Mouse (Mus musculus) CH12.LX (cell line): ENCODE measurements at regions not wholly inside any gene's neighbourhood (a gene's known extent, or its start where the extent isn't known, plus 50 kb on each side); places are given as distances from the start of the nearest gene placed in this dataset.

Source experiments
- DNase-seq: peaks from one replicate; pipeline ENCODE4 v3.0.0-alpha.2; 2013; ENCODE audit errors: extremely low read depth
- H3K27ac ChIP-seq: 2 replicates; pipeline ENCODE4 v1.5.1; 2012; ENCODE audit warnings: low read depth, mild to moderate bottlenecking, control low read depth, moderate library complexity; ENCODE audit not compliant: insufficient read depth
- H3K27me3 ChIP-seq: replicated peaks from 2 replicates; pipeline ENCODE3; 2012; ENCODE audit warnings: inconsistent platforms
- H3K36me3 ChIP-seq, 2 experiments: replicated peaks in 1 of 2; 2 replicates each; pipeline versions ENCODE3 to v1.6.1; 2012; ENCODE audit warnings: inconsistent platforms in 1 of 2, low read length in 1 of 2, mild to moderate bottlenecking in 1 of 2, mixed read lengths in 1 of 2, moderate library complexity in 1 of 2; ENCODE audit not compliant: control insufficient read depth in 1 of 2, insufficient read depth in 1 of 2
- H3K4me1 ChIP-seq, 2 experiments: 2 replicates each; pipeline ENCODE4 v1.6.1; 2012; ENCODE audit warnings: inconsistent platforms in 1 of 2, moderate library complexity in 1 of 2; ENCODE audit not compliant: insufficient read depth in 2 of 2, control insufficient read depth in 1 of 2
- H3K4me2 ChIP-seq: 2 replicates; pipeline ENCODE4 v1.6.1; 2012; ENCODE audit warnings: low read depth, mild to moderate bottlenecking, control low read depth; ENCODE audit not compliant: poor library complexity, insufficient read depth, severe bottlenecking
- H3K4me3 ChIP-seq, 3 experiments: fragments of 150-350 bp in 1 of 3; sonication (generic) in 1 of 3; replicated peaks in 1 of 3; 2 replicates each; pipeline versions ENCODE3 to v1.5.1; 2011 to 2012; ENCODE audit warnings: low read depth in 2 of 3, low read length in 2 of 3, mild to moderate bottlenecking in 2 of 3, moderate library complexity in 2 of 3, control low read depth in 1 of 3, improper control_type of control experiment in 1 of 3, inconsistent platforms in 1 of 3, mixed read lengths in 1 of 3; ENCODE audit not compliant: poor library complexity in 1 of 3
- H3K79me2 ChIP-seq: replicated peaks from 2 replicates; pipeline ENCODE4 v1.6.1; 2012; ENCODE audit warnings: mild to moderate bottlenecking, moderate library complexity; ENCODE audit not compliant: control insufficient read depth, poor library complexity, insufficient read depth, severe bottlenecking; ENCODE audit errors: extremely low read depth
- H3K9ac ChIP-seq: 2 replicates; pipeline ENCODE4 v1.6.1; 2012; ENCODE audit warnings: low read depth, mild to moderate bottlenecking, control low read depth, moderate library complexity; ENCODE audit not compliant: insufficient read depth
- H3K9me3 ChIP-seq: replicated peaks from 2 replicates; pipeline ENCODE3; 2012; ENCODE audit warnings: low read length, inconsistent platforms, mixed read lengths
- CHD1 ChIP-seq: IDR thresholded peaks from 2 replicates; pipeline ENCODE4 v1.6.1; 2012; ENCODE audit warnings: low read depth, low read length, improper control_type of control experiment, inconsistent platforms
- CHD2 ChIP-seq: IDR thresholded peaks from 2 replicates; pipeline ENCODE4 v1.6.1; 2011; ENCODE audit warnings: low read length, improper control_type of control experiment
- CTCF ChIP-seq, 2 experiments: IDR thresholded peaks in 1 of 2; conservative IDR thresholded peaks in 1 of 2; 2 replicates each; pipeline ENCODE4 v1.5.1; 2011 to 2012; ENCODE audit warnings: low read depth in 2 of 2, low read length in 2 of 2, improper control_type of control experiment in 1 of 2, inconsistent platforms in 1 of 2, mild to moderate bottlenecking in 1 of 2, moderate library complexity in 1 of 2
- E2F4 ChIP-seq: IDR thresholded peaks from 2 replicates; pipeline ENCODE4 v1.6.1; 2011; ENCODE audit warnings: low read depth, low read length, improper control_type of control experiment; ENCODE audit not compliant: insufficient replicate concordance
- ELF1 ChIP-seq: IDR thresholded peaks from 2 replicates; pipeline ENCODE4 v1.6.1; 2014; ENCODE audit warnings: low read depth, mild to moderate bottlenecking, inconsistent platforms, low read length, improper control_type of control experiment
- EP300 ChIP-seq: IDR thresholded peaks from 2 replicates; pipeline ENCODE4 v1.6.1; 2011; ENCODE audit warnings: low read length, improper control_type of control experiment
- ETS1 ChIP-seq: conservative IDR thresholded peaks from 2 replicates; pipeline ENCODE4 v1.6.1; 2012; ENCODE audit warnings: low read depth, mild to moderate bottlenecking, inconsistent platforms, low read length, improper control_type of control experiment, moderate library complexity
- GABPA ChIP-seq: IDR thresholded peaks from 2 replicates; pipeline ENCODE4 v1.6.1; 2012; ENCODE audit warnings: low read depth, low read length, improper control_type of control experiment, inconsistent platforms; ENCODE audit not compliant: insufficient replicate concordance
- HCFC1 ChIP-seq: IDR thresholded peaks from 2 replicates; pipeline ENCODE4 v1.6.1; 2012; ENCODE audit warnings: low read depth, mild to moderate bottlenecking, inconsistent platforms, low read length, improper control_type of control experiment
- IRF4 ChIP-seq: IDR thresholded peaks from 2 replicates; pipeline ENCODE4 v1.6.1; 2014; ENCODE audit warnings: low read depth, mild to moderate bottlenecking, inconsistent platforms, low read length, improper control_type of control experiment
- JUN ChIP-seq: IDR thresholded peaks from 2 replicates; pipeline ENCODE4 v1.6.1; 2011; ENCODE audit warnings: low read depth, mild to moderate bottlenecking, low read length, improper control_type of control experiment, moderate library complexity; ENCODE audit not compliant: insufficient read depth
- KAT2A ChIP-seq: IDR thresholded peaks from 2 replicates; pipeline ENCODE4 v1.6.1; 2012; ENCODE audit warnings: low read length, improper control_type of control experiment, inconsistent platforms; ENCODE audit not compliant: insufficient replicate concordance
- MAFK ChIP-seq: IDR thresholded peaks from 2 replicates; pipeline ENCODE4 v1.6.1; 2011; ENCODE audit warnings: low read length, improper control_type of control experiment; ENCODE audit not compliant: insufficient replicate concordance
- MAZ ChIP-seq: IDR thresholded peaks from 2 replicates; pipeline ENCODE4 v1.6.1; 2012; ENCODE audit warnings: low read depth, mild to moderate bottlenecking, inconsistent platforms, low read length, improper control_type of control experiment, moderate library complexity
- MEF2A ChIP-seq: IDR thresholded peaks from 2 replicates; pipeline ENCODE4 v1.6.1; 2014; ENCODE audit warnings: low read depth, mild to moderate bottlenecking, inconsistent platforms, low read length, improper control_type of control experiment, borderline replicate concordance
- MXI1 ChIP-seq: IDR thresholded peaks from 2 replicates; pipeline ENCODE4 v1.6.1; 2011; ENCODE audit warnings: mild to moderate bottlenecking, low read depth, low read length, improper control_type of control experiment
- MYC ChIP-seq: IDR thresholded peaks from 2 replicates; pipeline ENCODE4 v1.6.1; 2011; ENCODE audit warnings: low read depth, mild to moderate bottlenecking, improper control_type of control experiment, low read length
- NRF1 ChIP-seq: IDR thresholded peaks from 2 replicates; pipeline ENCODE4 v1.6.1; 2014; ENCODE audit warnings: low read depth, mild to moderate bottlenecking, inconsistent platforms, low read length, improper control_type of control experiment, moderate library complexity
- POLR2AphosphoS2 ChIP-seq: IDR thresholded peaks from 2 replicates; pipeline ENCODE4 v1.6.1; 2011; ENCODE audit warnings: low read depth, low read length, improper control_type of control experiment
- RCOR1 ChIP-seq: conservative IDR thresholded peaks from 2 replicates; pipeline ENCODE4 v1.6.1; 2012; ENCODE audit warnings: low read depth, mild to moderate bottlenecking, inconsistent platforms, low read length, improper control_type of control experiment
- SIN3A ChIP-seq: IDR thresholded peaks from 2 replicates; pipeline ENCODE4 v1.6.1; 2012; ENCODE audit warnings: low read length, improper control_type of control experiment, inconsistent platforms
- SMC3 ChIP-seq: IDR thresholded peaks from 2 replicates; pipeline ENCODE4 v1.6.1; 2011; ENCODE audit warnings: low read depth, low read length, improper control_type of control experiment
- TBP ChIP-seq: conservative IDR thresholded peaks from 2 replicates; pipeline ENCODE4 v1.6.1; 2011; ENCODE audit warnings: low read depth, low read length, improper control_type of control experiment
- TCF12 ChIP-seq: IDR thresholded peaks from 2 replicates; pipeline ENCODE4 v1.6.1; 2014; ENCODE audit warnings: low read depth, mild to moderate bottlenecking, inconsistent platforms, low read length, improper control_type of control experiment
- UBTF ChIP-seq: IDR thresholded peaks from 2 replicates; pipeline ENCODE4 v1.6.1; 2012; ENCODE audit warnings: low read depth, mild to moderate bottlenecking, inconsistent platforms, low read length, improper control_type of control experiment, moderate library complexity
- USF1 ChIP-seq: IDR thresholded peaks from 2 replicates; pipeline ENCODE4 v1.6.1; 2014; ENCODE audit warnings: low read depth, mild to moderate bottlenecking, inconsistent platforms, low read length, improper control_type of control experiment
- USF2 ChIP-seq: conservative IDR thresholded peaks from 2 replicates; pipeline ENCODE4 v1.6.1; 2011; ENCODE audit warnings: low read depth, low read length, improper control_type of control experiment
- ZC3H11A ChIP-seq: IDR thresholded peaks from 2 replicates; pipeline ENCODE4 v1.6.1; 2012; ENCODE audit warnings: low read depth, mild to moderate bottlenecking, inconsistent platforms, low read length, improper control_type of control experiment
- ZMIZ1 ChIP-seq: IDR thresholded peaks from 2 replicates; pipeline ENCODE4 v1.6.1; 2012; ENCODE audit warnings: low read depth, mild to moderate bottlenecking, inconsistent platforms, low read length, improper control_type of control experiment
- dilution Hi-C: fragments of 300-500 bp; cut with MboI; formaldehyde crosslinking; loops from 2 replicates; pipeline ENCODE4 v1.14.3; 2020; ENCODE audit warnings: low sequenced_read_pairs; ENCODE audit not compliant: extremely low pct_unique_long_range_greater_than_20kb, extremely low pct_ligation_motif_present
- in situ Hi-C: fragments of 300-500 bp; cut with MboI; formaldehyde crosslinking; loops from 3 replicates; pipeline ENCODE4 v1.14.3; 2019; ENCODE audit warnings: low sequenced_read_pairs, low pct_ligation_motif_present, low pct_unique_long_range_greater_than_20kb, mixed read lengths

- no peak overlapping the region for H3K27ac ChIP-seq
- no peak overlapping the region for H3K4me2 ChIP-seq
- H3K4me3 ChIP-seq = no peak overlapping the region
- in situ Hi-C loops (no loop called here), dilution Hi-C loops (no loop called here)
- H3K9me3 ChIP-seq = peaks cover 3% of the 10 kb centered on the region
- H3K27me3 ChIP-seq = no peaks in the 10 kb centered on the region
- H3K4me1 ChIP-seq = no peaks in the 10 kb centered on the region
- H3K79me2 ChIP-seq = no peaks in the 10 kb centered on the region
- H3K9ac ChIP-seq = no peak overlapping the region
- TF ChIP-seq SIN3A (no peak), CHD2 (no peak), CHD1 (no peak), ETS1 (no peak), UBTF (no peak), ZMIZ1 (no peak), KAT2A (no peak), MAZ (no peak), USF2 (no peak), ELF1 (no peak), MXI1 (no peak), ZC3H11A (no peak), E2F4 (no peak), MAFK (no peak), SMC3 (no peak), IRF4 (no peak)
- DNase-seq = no peak
- no peaks in the 10 kb centered on the region for H3K36me3 ChIP-seq
Observed at GRCm38 (mm10) chr14:84283440-84284203, 159.7 kb upstream of the Pcdh17 start.

DNA sequence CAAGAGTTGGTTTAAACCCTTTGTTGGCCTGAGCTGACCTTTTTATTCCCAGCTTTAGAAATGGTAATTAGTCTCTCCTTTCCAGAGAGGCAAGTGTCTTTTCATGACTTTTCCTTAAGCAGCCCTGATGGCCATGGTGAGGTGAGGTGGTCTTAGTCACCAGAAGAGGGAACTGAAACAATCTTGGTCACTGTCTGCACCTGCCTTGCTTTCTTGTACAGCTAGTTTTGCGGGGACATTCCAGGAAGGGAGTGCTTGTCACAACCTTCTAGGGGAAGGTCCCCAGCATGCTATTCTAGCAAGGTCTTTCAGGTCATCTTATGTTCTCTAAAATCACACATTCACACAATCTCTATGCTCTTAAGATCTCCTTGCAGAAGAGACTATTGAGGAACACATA, 122.6 kb upstream of the Pcdh17 start:
- Histone ChIP-seq H3K9ac (no peak overlapping the region), H3K27ac (no peak overlapping the region), H3K4me1 (peaks cover 0 to 8% of the 10 kb centered on the region in 2 experiments; a peak in 1 of 4 replicates), H3K27me3 (no peaks in the 10 kb centered on the region), H3K79me2 (no peaks in the 10 kb centered on the region), H3K4me2 (no peak overlapping the region), H3K9me3 (peaks cover 7% of the 10 kb centered on the region), H3K4me3 (no peak overlapping the region), H3K36me3 (no peaks in the 10 kb centered on the region)
- DNase-seq = peak; percentile 57
- in situ Hi-C loops (no loop called here), dilution Hi-C loops (no loop called here)
- TF ChIP-seq CHD1 (no peak), GABPA (no peak), ZC3H11A (no peak), CHD2 (no peak), UBTF (no peak), POLR2AphosphoS2 (no peak), E2F4 (no peak), KAT2A (no peak), MEF2A (0 out of 2 replicates have a peak, but pooled peaks have one; percentile 34), HCFC1 (no peak), IRF4 (peak; percentile 89), CTCF (conservative IDR thresholded peaks at IDR 0.05 in 1 of 2, IDR thresholded peaks at IDR 0.05 in 1 of 2; ENCODE audit: low read depth in 2 of 2, low read length in 2 of 2) (no peak), TCF12 (peak; percentile 67), MXI1 (no peak), NRF1 (no peak), MAFK (no peak), MYC (no peak), SMC3 (no peak), USF2 (no peak), MAZ (no peak), SIN3A (no peak), JUN (no peak), TBP (no peak), RCOR1 (no peak), USF1 (no peak), ZMIZ1 (no peak), EP300 (peak; percentile 80; the same call in 1 of the 2 replicates)
